Mouse (Mus musculus): Measurements from ENCODE around the gene Cct8.
"Not testable (repeated sequence)": the region's sequence is repeated elsewhere in the genome, so short reads cannot be mapped to it uniquely, and the experiment has no call there.

The Cct8 gene

GRCm38 (mm10) chr16:87495716-87496447 is at the start of gene Cct8:
Gene Cct8, minus strand, starts transcription at chr16:87495873.
- in situ Hi-C loops (cut with MboI; ENCODE audit: low pct_unique_long_range_greater_than_20kb in 1 of 2, low sequenced_read_pairs in 2 of 2, unreplicated experiment in 1 of 2), result no loop called here

DNA sequence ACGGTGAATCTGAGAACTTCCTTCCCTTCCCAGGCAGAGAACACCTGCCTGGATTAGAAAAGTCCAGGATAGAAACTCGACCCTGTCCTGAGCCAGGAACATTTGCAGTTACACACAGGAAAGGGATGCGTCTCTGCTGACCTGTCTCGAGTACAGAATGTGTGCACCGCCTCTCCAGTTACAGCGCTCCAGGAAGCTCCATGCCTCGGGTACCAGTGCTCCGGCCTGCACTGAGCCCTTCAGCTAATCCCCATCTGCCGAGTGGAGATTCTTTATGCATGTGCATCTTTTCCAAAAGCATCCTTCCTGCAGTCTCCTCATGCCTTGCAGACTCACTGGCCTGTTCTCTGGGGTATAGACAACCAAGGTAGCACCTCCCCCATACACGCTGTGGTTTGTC is 33.1 kb upstream of the Cct8 start:
- in situ Hi-C loops (cut with MboI; ENCODE audit: low pct_unique_long_range_greater_than_20kb in 1 of 2, low sequenced_read_pairs in 2 of 2, unreplicated experiment in 1 of 2), result no loop called here

DNA sequence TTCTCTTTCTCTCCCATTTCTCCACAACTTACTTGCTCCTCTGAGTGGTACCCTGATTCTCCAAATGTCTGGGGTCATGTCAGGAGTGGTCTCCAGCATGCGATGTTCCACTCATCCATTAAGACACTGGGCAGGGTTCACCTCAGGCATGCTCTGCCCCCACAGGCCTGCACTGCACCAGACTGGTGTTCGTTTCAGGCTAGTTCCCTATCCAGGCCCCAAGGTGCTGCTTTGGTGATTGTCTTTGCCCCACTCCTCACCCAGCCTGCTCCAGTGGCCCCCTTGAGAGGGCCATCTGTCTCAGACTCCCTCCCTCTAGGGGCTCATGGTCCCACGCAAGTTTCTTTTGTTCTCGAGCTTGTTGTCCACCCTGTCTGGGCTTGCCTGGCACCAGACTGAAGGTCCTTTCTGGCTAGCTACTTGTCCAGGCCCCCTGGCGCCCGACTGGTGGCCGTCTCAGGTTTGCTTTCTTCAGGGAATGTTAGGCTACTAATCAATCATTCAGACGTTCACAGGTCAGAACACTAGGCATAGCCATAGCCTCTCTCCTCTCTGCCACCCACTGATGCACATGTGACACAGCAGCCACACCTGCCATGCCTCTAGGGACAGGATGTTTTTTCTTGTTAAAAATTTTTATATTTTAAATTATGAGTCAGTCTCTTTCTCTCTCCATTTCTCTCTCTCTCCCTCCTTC is 32.0 kb upstream of the Cct8 start:
- in situ Hi-C loops (cut with MboI; ENCODE audit: low pct_unique_long_range_greater_than_20kb in 1 of 2, low sequenced_read_pairs in 2 of 2, unreplicated experiment in 1 of 2), result no loop called here

DNA sequence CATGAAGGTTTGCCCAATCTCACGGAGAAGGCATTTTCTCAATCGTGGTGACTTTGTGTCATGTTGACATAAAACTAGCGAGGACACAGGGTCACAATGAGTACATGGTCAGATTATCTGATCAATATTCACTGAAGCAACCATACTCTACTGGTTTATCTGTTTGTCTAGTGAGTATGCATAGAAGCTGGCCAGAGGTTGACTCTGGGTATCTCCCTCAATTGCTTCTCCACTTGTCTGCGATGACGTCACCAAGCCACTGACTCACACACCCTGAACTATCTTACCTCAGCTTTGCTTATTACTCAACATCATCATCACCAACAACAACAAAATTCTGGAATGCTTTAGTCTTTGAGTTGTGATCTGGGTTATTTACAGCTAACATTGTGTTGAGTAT is 28.6 kb upstream of the Cct8 start:
- in situ Hi-C loops (cut with MboI; ENCODE audit: low pct_unique_long_range_greater_than_20kb in 1 of 2, low sequenced_read_pairs in 2 of 2, unreplicated experiment in 1 of 2), result no loop called here

DNA sequence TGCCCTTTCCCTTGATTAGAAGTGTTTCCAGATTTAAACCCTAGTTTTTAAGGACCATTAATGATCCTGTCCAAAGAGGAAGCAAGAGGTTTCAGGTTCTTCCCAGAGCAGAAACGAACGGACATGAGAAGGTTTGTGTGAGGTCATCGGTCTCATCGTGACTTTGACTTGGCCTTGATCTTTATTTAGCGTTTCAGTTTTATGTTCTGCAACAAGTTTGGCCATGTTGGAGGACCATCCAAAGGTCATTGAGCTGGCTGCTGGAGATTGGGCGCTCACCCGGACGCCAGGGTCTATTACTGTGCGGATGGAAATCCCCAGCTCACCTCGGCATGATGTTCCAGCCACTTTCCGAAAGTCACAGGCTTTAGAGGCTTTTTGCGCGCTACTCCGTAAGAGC is 16.7 kb upstream of the Cct8 start:
- in situ Hi-C loops (cut with MboI; ENCODE audit: low pct_unique_long_range_greater_than_20kb in 1 of 2, low sequenced_read_pairs in 2 of 2, unreplicated experiment in 1 of 2), result no loop called here

- in situ Hi-C loops (cut with MboI; ENCODE audit: low pct_unique_long_range_greater_than_20kb in 1 of 2, low sequenced_read_pairs in 2 of 2, unreplicated experiment in 1 of 2), result no loop called here
These were observed 16.0 kb upstream of the Cct8 start for GRCm38 (mm10) chr16:87511706-87512105.

DNA sequence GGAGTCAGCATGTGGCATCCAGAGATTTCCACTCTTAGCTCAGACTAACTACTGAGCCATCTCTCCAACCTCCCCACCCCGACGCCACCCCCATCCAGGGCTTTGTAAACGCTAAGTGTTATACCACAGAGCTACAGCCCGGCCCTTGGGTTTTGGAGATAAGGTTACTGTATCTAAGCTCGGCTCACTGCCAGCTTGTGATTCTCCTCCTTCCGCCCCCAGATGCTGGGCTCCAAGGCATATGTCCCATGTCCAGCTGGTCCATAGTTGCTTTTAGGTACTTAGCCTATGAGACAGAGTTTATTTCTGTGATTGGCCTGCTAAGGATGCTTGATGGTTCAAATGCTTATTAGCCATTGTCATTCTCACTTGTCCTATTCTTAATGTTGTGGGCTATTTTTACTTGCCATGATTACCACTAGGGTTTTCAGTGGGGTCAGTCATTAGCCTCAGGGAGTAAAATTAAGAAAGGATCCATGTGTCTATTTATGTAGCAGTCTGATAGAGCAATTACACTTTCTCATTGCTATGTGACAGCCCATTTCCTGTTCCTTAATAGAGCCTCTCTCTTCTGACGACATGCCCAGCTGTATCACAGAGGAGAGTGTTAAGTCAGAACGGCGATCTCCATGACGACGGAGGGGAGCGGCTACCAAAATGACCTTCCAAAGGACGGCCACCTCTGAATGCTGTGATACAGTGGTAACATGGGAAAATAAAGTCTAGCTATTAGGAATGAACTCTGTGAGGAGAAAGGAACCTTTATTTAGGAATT is 5.8 kb upstream of the Cct8 start:
- in situ Hi-C loops (cut with MboI; ENCODE audit: low pct_unique_long_range_greater_than_20kb in 1 of 2, low sequenced_read_pairs in 2 of 2, unreplicated experiment in 1 of 2), result loop anchor here (5.0 to 10.0 kb wide), 2 partner anchors 251 to 253 kb away; no protein-coding TSS in a partner anchor

DNA sequence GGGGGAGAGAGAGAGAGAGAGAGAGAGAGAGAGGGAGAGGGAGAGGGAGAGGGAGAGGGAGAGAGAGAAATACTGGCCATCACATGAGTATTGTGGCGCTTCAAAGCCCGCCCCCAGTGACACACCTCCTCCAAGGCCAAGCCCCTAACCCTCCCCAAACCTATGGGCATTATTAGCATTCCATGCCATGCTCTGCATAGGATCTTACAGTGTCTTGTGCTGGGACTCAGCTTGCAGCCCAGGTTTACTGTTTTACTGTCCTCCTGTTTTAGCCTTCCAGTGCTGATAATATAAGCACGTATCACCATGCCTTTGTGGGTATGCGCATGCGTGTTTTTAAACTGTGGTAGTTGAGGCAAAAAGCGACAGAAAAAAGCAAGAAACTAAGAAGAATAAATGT is 3.9 kb upstream of the Cct8 start:
- in situ Hi-C loops (cut with MboI; ENCODE audit: low pct_unique_long_range_greater_than_20kb in 1 of 2, low sequenced_read_pairs in 2 of 2, unreplicated experiment in 1 of 2), result no loop called here

- in situ Hi-C loops (cut with MboI; ENCODE audit: low pct_unique_long_range_greater_than_20kb in 1 of 2, low sequenced_read_pairs in 2 of 2, unreplicated experiment in 1 of 2), result no loop called here
These were observed 1.5 kb upstream of the Cct8 start for GRCm38 (mm10) chr16:87497171-87497570.

- in situ Hi-C loops (cut with MboI; ENCODE audit: low pct_unique_long_range_greater_than_20kb in 1 of 2, low sequenced_read_pairs in 2 of 2, unreplicated experiment in 1 of 2), result no loop called here
These were observed 1.1 kb upstream of the Cct8 start for GRCm38 (mm10) chr16:87496728-87497127.

GRCm38 (mm10) chr16:87494955-87495655 is 568 bp downstream of the Cct8 start:
- in situ Hi-C loops (cut with MboI; ENCODE audit: low pct_unique_long_range_greater_than_20kb in 1 of 2, low sequenced_read_pairs in 2 of 2, unreplicated experiment in 1 of 2), result no loop called here

DNA sequence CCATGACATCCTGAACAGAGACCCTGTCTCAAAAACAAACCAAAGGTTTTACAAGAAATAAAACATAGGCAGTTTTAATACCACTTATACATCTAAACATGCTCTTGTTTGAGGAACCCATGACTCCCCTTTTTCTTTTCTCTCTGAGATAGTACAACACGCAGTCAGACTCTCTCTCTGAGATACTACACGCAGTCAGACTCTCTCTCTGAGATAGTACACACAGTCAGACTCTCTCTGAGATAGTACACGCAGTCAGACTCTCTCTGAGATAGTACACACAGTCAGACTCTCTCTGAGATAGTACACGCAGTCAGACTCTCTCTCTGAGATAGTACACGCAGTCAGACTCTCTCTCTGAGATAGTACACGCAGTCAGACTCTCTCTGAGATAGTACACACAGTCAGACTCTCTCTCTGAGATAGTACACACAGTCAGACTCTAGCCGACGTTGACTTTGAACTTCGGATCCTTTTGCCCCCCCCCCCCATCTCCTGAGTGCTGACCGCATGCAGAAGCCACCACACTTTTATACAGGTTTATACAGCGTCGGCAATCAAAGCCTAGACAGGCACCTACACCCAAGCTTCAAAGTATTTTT is 3.4 kb downstream of the Cct8 start:
- in situ Hi-C loops (cut with MboI; ENCODE audit: low pct_unique_long_range_greater_than_20kb in 1 of 2, low sequenced_read_pairs in 2 of 2, unreplicated experiment in 1 of 2), result not testable (repeated sequence)

DNA sequence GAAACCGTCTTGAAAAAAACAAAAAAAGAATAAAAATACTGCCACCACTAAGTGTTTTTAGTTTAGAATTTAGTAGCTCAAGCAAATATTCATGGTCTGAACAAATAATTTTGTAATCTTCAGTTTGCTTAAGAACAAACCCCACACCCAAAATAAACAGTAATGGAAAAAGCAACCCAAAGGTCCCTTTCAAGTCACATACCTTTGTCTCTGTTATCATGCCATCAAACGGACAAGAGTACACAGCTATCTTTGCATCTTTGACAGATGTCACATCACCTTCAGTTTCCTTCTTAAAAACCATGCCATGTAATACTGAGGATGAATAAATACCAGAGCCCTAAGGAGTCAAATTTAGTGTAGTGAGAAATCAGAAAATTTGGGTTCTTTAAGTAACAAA is 7.1 kb downstream of the Cct8 start:
- in situ Hi-C loops (cut with MboI; ENCODE audit: low pct_unique_long_range_greater_than_20kb in 1 of 2, low sequenced_read_pairs in 2 of 2, unreplicated experiment in 1 of 2), result no loop called here

GRCm38 (mm10) chr16:87486739-87487138 is 8.9 kb downstream of the Cct8 start:
- in situ Hi-C loops (cut with MboI; ENCODE audit: low pct_unique_long_range_greater_than_20kb in 1 of 2, low sequenced_read_pairs in 2 of 2, unreplicated experiment in 1 of 2), result no loop called here

DNA sequence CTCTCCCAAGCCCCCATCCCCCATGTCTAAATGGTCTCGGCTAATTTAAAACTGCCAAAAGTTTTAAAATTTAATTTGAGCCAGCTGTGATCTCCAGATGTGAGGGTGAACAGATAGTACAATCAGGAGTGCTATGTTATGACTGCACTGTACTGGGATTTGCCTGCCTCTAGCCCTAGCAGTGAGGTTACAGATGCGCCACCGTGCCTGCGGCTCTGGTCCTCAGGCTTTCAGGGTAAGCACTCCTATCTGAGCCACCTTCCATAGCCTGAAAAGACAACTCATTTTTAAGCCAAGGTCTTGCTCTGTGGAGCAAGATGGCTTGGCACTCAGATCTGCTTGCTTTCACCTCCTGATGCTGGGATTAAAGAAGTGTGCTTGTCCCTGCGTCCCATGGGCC is 11.3 kb downstream of the Cct8 start:
- in situ Hi-C loops (cut with MboI; ENCODE audit: low pct_unique_long_range_greater_than_20kb in 1 of 2, low sequenced_read_pairs in 2 of 2, unreplicated experiment in 1 of 2), result no loop called here

- in situ Hi-C loops (cut with MboI; ENCODE audit: low pct_unique_long_range_greater_than_20kb in 1 of 2, low sequenced_read_pairs in 2 of 2, unreplicated experiment in 1 of 2), result no loop called here
These were observed 25.1 kb downstream of the Cct8 start for GRCm38 (mm10) chr16:87470579-87470978.

DNA sequence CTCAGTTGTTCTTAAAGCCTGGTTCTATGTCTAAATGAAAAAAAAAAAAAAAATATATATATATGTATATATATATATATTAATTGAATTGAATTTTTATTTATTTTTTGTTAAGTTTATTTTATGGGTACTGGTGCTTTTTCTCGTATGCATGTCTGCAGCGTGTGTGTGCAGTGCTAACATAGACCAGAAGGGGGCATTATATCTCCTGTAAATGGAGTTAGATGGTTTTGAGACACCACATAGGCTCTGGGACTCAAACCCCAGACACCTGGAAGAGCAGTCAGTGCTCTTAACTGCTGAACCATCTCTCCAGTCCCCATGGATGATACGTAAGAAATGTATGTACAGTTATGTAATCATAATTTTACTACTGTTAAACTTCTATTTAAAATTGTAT is 36.9 kb downstream of the Cct8 start:
- in situ Hi-C loops (cut with MboI; ENCODE audit: low pct_unique_long_range_greater_than_20kb in 1 of 2, low sequenced_read_pairs in 2 of 2, unreplicated experiment in 1 of 2), result no loop called here

GRCm38 (mm10) chr16:87455180-87455611 is 40.5 kb downstream of the Cct8 start:
- in situ Hi-C loops (cut with MboI; ENCODE audit: low pct_unique_long_range_greater_than_20kb in 1 of 2, low sequenced_read_pairs in 2 of 2, unreplicated experiment in 1 of 2), result no loop called here

Data from mouse embryonic stem cell (cell line).